ENCODE assay signal across 10 mouse cellular contexts in genomic region chr14:98172394-98172905, GRCm38 (mm10). TPM values are rescaled to one million over a fixed set of nuclear protein-coding genes. Genes with fewer than 3 reads are reported as not detected.
DNase-seq lines count a peak whose midpoint lies in the region; ATAC-seq lines count a peak whose summit lies in the region.
"Had no signal": no experiment of that assay in that cellular context is flagged by ENCODE, and none has a peak within 500 bp of the region (broad histone marks: within the 10 kb centered on the region; RNA-seq: fewer than 3 reads in every experiment).

No protein-coding gene starts in this region.

- peak overlapping the region; percentile 44 for H3K4me2 ChIP-seq in kidney, embryonic 15.5 days
- H3K4me2 ChIP-seq in forebrain, embryonic 11.5 days (ENCODE audit: low read depth, low read length, severe bottlenecking) = peak overlapping the region; percentile 36
- peak overlapping the region; percentile 28 for H3K4me2 ChIP-seq in hindbrain, embryonic 11.5 days (replicated peaks; ENCODE audit: low read depth, low read length)
- peak overlapping the region; percentile 34 for H3K4me2 ChIP-seq in midbrain, embryonic 15.5 days

- H3K36me3 ChIP-seq in kidney, embryonic 15.5 days = no peaks in the 10 kb centered on the region
- no peaks in the 10 kb centered on the region for H3K36me3 ChIP-seq in forebrain, embryonic 11.5 days (ENCODE audit: control insufficient read depth, insufficient read depth, low read length)
- H3K36me3 ChIP-seq in hindbrain, embryonic 11.5 days (ENCODE audit: control insufficient read depth, insufficient read depth, low read length) = no peaks in the 10 kb centered on the region
- H3K36me3 ChIP-seq in midbrain, embryonic 15.5 days (replicated peaks) = no peaks in the 10 kb centered on the region

- DNase-seq in kidney, postnatal 10 days = no peak
- peak; percentile 65 for DNase-seq in forebrain, embryonic 11.5 days (ENCODE audit: low spot score)
- peak; percentile 16 for DNase-seq in hindbrain, embryonic 11.5 days (ENCODE audit: low spot score)
- no peak for DNase-seq in lung, postnatal 25 days (ENCODE audit: low spot score)
- DNase-seq in adrenal gland, postnatal 10 days = no peak
- DNase-seq in adrenal gland, adult 18-20 months (ENCODE audit: low spot score in 2 of 2) = no peak
- DNase-seq: cerebellum, postnatal 25 days; kidney, postnatal 14 days had no signal

- no peaks in the 10 kb centered on the region for H3K9me3 ChIP-seq in kidney, embryonic 15.5 days (replicated peaks)
- no peaks in the 10 kb centered on the region for H3K9me3 ChIP-seq in forebrain, embryonic 11.5 days (ENCODE audit: control insufficient read depth, low read length)
- no peaks in the 10 kb centered on the region for H3K9me3 ChIP-seq in hindbrain, embryonic 11.5 days (ENCODE audit: control insufficient read depth, low read length)
- no peaks in the 10 kb centered on the region for H3K9me3 ChIP-seq in midbrain, embryonic 15.5 days

- peaks cover 3% of the 10 kb centered on the region; the same call in 1 of the 2 replicates for H3K27me3 ChIP-seq in kidney, embryonic 15.5 days
- H3K27me3 ChIP-seq in forebrain, embryonic 11.5 days (ENCODE audit: control insufficient read depth, insufficient read depth, low read length) = no peaks in the 10 kb centered on the region
- no peaks in the 10 kb centered on the region for H3K27me3 ChIP-seq in hindbrain, embryonic 11.5 days (ENCODE audit: control insufficient read depth, insufficient read depth, low read length)
- no peaks in the 10 kb centered on the region for H3K27me3 ChIP-seq in midbrain, embryonic 15.5 days (replicated peaks)

- H3K27ac ChIP-seq in kidney, embryonic 15.5 days = no peak overlapping the region
- H3K27ac ChIP-seq in forebrain, embryonic 11.5 days (ENCODE audit: low read depth, low read length) = peak overlapping the region; percentile 31; the same call in 1 of the 2 replicates
- no peak overlapping the region for H3K27ac ChIP-seq in hindbrain, embryonic 11.5 days (ENCODE audit: low read depth, low read length)
- H3K27ac ChIP-seq in midbrain, embryonic 15.5 days = no peak overlapping the region

- no peak overlapping the region for H3K4me3 ChIP-seq in kidney, embryonic 15.5 days (replicated peaks)
- no peak overlapping the region for H3K4me3 ChIP-seq in forebrain, embryonic 11.5 days (ENCODE audit: low read depth, low read length)
- peak overlapping the region; percentile 8; the same call in 1 of the 2 replicates for H3K4me3 ChIP-seq in hindbrain, embryonic 11.5 days (ENCODE audit: low read depth, low read length)
- no peak overlapping the region for H3K4me3 ChIP-seq in midbrain, embryonic 15.5 days

- ATAC-seq in kidney, embryonic 15.5 days (replicated peaks; ENCODE audit: low FRiP score) = no peak
- ATAC-seq in forebrain, embryonic 11.5 days (replicated peaks; ENCODE audit: low FRiP score) = peak; percentile 15; the same call in 1 of the 2 replicates
- ATAC-seq in hindbrain, embryonic 11.5 days (ENCODE audit: low FRiP score) = no peak
- ATAC-seq in midbrain, embryonic 15.5 days (replicated peaks) = no peak

- H3K4me1 ChIP-seq in kidney, embryonic 15.5 days = peaks cover 21% of the 10 kb centered on the region
- H3K4me1 ChIP-seq in forebrain, embryonic 11.5 days (replicated peaks; ENCODE audit: control insufficient read depth, insufficient read depth, low read length) = peaks cover 6% of the 10 kb centered on the region
- peaks cover 3% of the 10 kb centered on the region; the same call in 1 of the 2 replicates for H3K4me1 ChIP-seq in hindbrain, embryonic 11.5 days (replicated peaks; ENCODE audit: control insufficient read depth, insufficient read depth, low read length)
- peaks cover 13% of the 10 kb centered on the region; the same call in 1 of the 2 replicates for H3K4me1 ChIP-seq in midbrain, embryonic 15.5 days

- 13% methylated on average over 5 of the region's 5 CpGs for WGBS in kidney, embryonic 15.5 days
- 2% methylated on average over 5 of the region's 5 CpGs for WGBS in forebrain, embryonic 11.5 days
- WGBS in hindbrain, embryonic 11.5 days = 5% methylated on average over 5 of the region's 5 CpGs
- 6% methylated on average over 5 of the region's 5 CpGs for WGBS in midbrain, embryonic 15.5 days

- H3K9ac ChIP-seq in kidney, embryonic 15.5 days = no peak overlapping the region
- no peak overlapping the region for H3K9ac ChIP-seq in forebrain, embryonic 11.5 days (ENCODE audit: low read length)
- H3K9ac ChIP-seq in hindbrain, embryonic 11.5 days (ENCODE audit: low read depth, low read length) = no peak overlapping the region
- H3K9ac ChIP-seq in midbrain, embryonic 15.5 days = no peak overlapping the region; the same call in 1 of the 2 replicates

RNA-seq across cellular contexts. Expression of gene Dach1, which starts 2.9 kb away (rescaled TPM):
- polyA plus RNA-seq in kidney, embryonic 15.5 days (2015; fragmentation: Nextera tagmentation; extraction: Ambion mirVana) = 18.9 and 22.0 TPM in 2 replicates
- polyA plus RNA-seq in forebrain, embryonic 11.5 days (2014; fragmentation: Nextera tagmentation; extraction: Ambion mirVana) = 21.7 and 25.3 TPM in 2 replicates
- 24.3 and 33.7 TPM in 2 replicates for polyA plus RNA-seq in hindbrain, embryonic 11.5 days (2014; fragmentation: Nextera tagmentation; extraction: Ambion mirVana)
- polyA plus RNA-seq in midbrain, embryonic 15.5 days (2015; fragmentation: Nextera tagmentation; extraction: Ambion mirVana) = 8.9 and 9.4 TPM in 2 replicates
- total RNA-seq in adrenal gland, postnatal 10 days (2021) = 10 to 100 TPM in 1 of 2 experiments, 1 to 10 TPM in 1; 8.9 to 13.0 TPM
- 1 to 10 TPM; 2.5 to 3.0 TPM for total RNA-seq in adrenal gland, adult 18-20 months (2021)

Comparison
In these comparisons a context has a peak if more than half of its experiments do, and no peak if none do; other contexts are left out.
1. DNase-seq: peak in forebrain, embryonic 11.5 days (single experiment) and hindbrain, embryonic 11.5 days (single experiment); none in kidney, postnatal 10 days (single experiment), lung, postnatal 25 days (single experiment), adrenal gland, postnatal 10 days (single experiment) and adrenal gland, adult 18-20 months (0 of 2).
2. Peak in every context shown above with its lines, with median percentiles within 50 percentile points of each other: H3K4me2 ChIP-seq.